In genomic region chr2:119172862-119173576, GRCm38 (mm10) we compare ENCODE assay signal across 8 mouse cellular contexts. TPM values are rescaled to one million over a fixed set of nuclear protein-coding genes. Genes with fewer than 3 reads are reported as not detected.
DNase-seq lines count a peak whose midpoint lies in the region; ATAC-seq and TF ChIP-seq lines count a peak whose summit lies in the region.
"Had no signal": no experiment of that assay in that cellular context is flagged by ENCODE, and none has a peak within 500 bp of the region (broad histone marks: within the 10 kb centered on the region; RNA-seq: fewer than 3 reads in every experiment).

No protein-coding gene starts in this region.

- H3K4me3 ChIP-seq in CH12.LX (replicated peaks in 1 of 3; ENCODE audit: low read depth in 2 of 3, low read length in 2 of 3, poor library complexity in 1 of 3) = no peak overlapping the region
- H3K4me3 ChIP-seq in forebrain, embryonic 13.5 days = no peak overlapping the region
- H3K4me3 ChIP-seq in hindbrain, embryonic 11.5 days (ENCODE audit: low read depth, low read length) = no peak overlapping the region
- no peak overlapping the region for H3K4me3 ChIP-seq in limb, embryonic 13.5 days
- no peak overlapping the region for H3K4me3 ChIP-seq in midbrain, embryonic 13.5 days (replicated peaks)
- H3K4me3 ChIP-seq: limb, embryonic 15.5 days had no signal

- no peak for DNase-seq in CH12.LX (ENCODE audit: extremely low read depth)
- peak; percentile 84 to 91 for DNase-seq in adrenal gland, adult (ENCODE audit: inconsistent age in 2 of 2, low spot score in 1 of 2)
- DNase-seq in hindbrain, embryonic 11.5 days (ENCODE audit: low spot score) = peak; percentile 34

- H3K4me1 ChIP-seq in CH12.LX (ENCODE audit: control insufficient read depth in 1 of 2, insufficient read depth in 2 of 2) = peaks cover 37 to 90% of the 10 kb centered on the region in 2 experiments
- H3K4me1 ChIP-seq in forebrain, embryonic 13.5 days = peaks cover 27% of the 10 kb centered on the region
- H3K4me1 ChIP-seq in hindbrain, embryonic 11.5 days (replicated peaks; ENCODE audit: control insufficient read depth, insufficient read depth, low read length) = peaks cover 6% of the 10 kb centered on the region
- peaks cover 21% of the 10 kb centered on the region for H3K4me1 ChIP-seq in limb, embryonic 13.5 days
- peaks cover 30% of the 10 kb centered on the region for H3K4me1 ChIP-seq in midbrain, embryonic 13.5 days (replicated peaks)

- TF ChIP-seq CTCF in CH12.LX (conservative IDR thresholded peaks at IDR 0.05 in 1 of 2, IDR thresholded peaks at IDR 0.05 in 1 of 2; ENCODE audit: low read depth in 2 of 2, low read length in 2 of 2) = no peak

- H3K36me3 ChIP-seq in CH12.LX (replicated peaks in 1 of 2; ENCODE audit: control insufficient read depth in 1 of 2, insufficient read depth in 1 of 2, low read length in 1 of 2) = peaks cover 2 to 11% of the 10 kb centered on the region in 2 experiments
- peaks cover 2% of the 10 kb centered on the region for H3K36me3 ChIP-seq in forebrain, embryonic 13.5 days (ENCODE audit: poor library complexity, severe bottlenecking)
- H3K36me3 ChIP-seq in hindbrain, embryonic 11.5 days (ENCODE audit: control insufficient read depth, insufficient read depth, low read length) = no peaks in the 10 kb centered on the region
- peaks cover 27% of the 10 kb centered on the region for H3K36me3 ChIP-seq in limb, embryonic 13.5 days
- peaks cover 30% of the 10 kb centered on the region for H3K36me3 ChIP-seq in midbrain, embryonic 13.5 days

- peak; percentile 48; the same call in 1 of the 2 replicates for ATAC-seq in forebrain, embryonic 13.5 days
- ATAC-seq in hindbrain, embryonic 11.5 days (ENCODE audit: low FRiP score) = 0 out of 2 replicates have a peak, but pooled peaks have one; percentile 38
- no peak for ATAC-seq in limb, embryonic 13.5 days (ENCODE audit: low FRiP score, low read depth)
- peak; percentile 46 for ATAC-seq in midbrain, embryonic 13.5 days
- ATAC-seq in inflammation-experienced regulatory T-cells, adult 6 months = no peak

- no peaks in the 10 kb centered on the region; the same call in 1 of the 2 replicates for H3K79me2 ChIP-seq in CH12.LX (replicated peaks; ENCODE audit: control insufficient read depth, extremely low read depth, insufficient read depth, poor library complexity, severe bottlenecking)

- H3K4me2 ChIP-seq in CH12.LX (ENCODE audit: insufficient read depth, low read depth, poor library complexity, severe bottlenecking) = peak overlapping the region; percentile 85
- peak overlapping the region; percentile 1; the same call in 1 of the 2 replicates for H3K4me2 ChIP-seq in forebrain, embryonic 13.5 days
- H3K4me2 ChIP-seq in hindbrain, embryonic 11.5 days (replicated peaks; ENCODE audit: low read depth, low read length) = no peak overlapping the region
- H3K4me2 ChIP-seq in limb, embryonic 13.5 days (replicated peaks) = peak overlapping the region; percentile 25
- H3K4me2 ChIP-seq in midbrain, embryonic 13.5 days (replicated peaks) = peak overlapping the region; percentile 25
- H3K4me2 ChIP-seq: limb, embryonic 15.5 days had no signal

- no peak overlapping the region for H3K27ac ChIP-seq in CH12.LX (ENCODE audit: insufficient read depth, low read depth)
- no peak overlapping the region for H3K27ac ChIP-seq in forebrain, embryonic 13.5 days
- peak overlapping the region; percentile 39; the same call in 1 of the 2 replicates for H3K27ac ChIP-seq in hindbrain, embryonic 11.5 days (ENCODE audit: low read depth, low read length)
- H3K27ac ChIP-seq in limb, embryonic 13.5 days = no peak overlapping the region; the same call in 1 of the 2 replicates
- H3K27ac ChIP-seq in midbrain, embryonic 13.5 days = peak overlapping the region; percentile 67
- H3K27ac ChIP-seq: limb, embryonic 15.5 days had no signal

- TF ChIP-seq POLR2A in CH12.LX (IDR thresholded peaks at IDR 0.05; ENCODE audit: low read depth, low read length) = no peak

- in situ Hi-C loops in CH12.LX (cut with MboI; ENCODE audit: low pct_ligation_motif_present, low pct_unique_long_range_greater_than_20kb, low sequenced_read_pairs) = no loop called here

- peaks cover 2% of the 10 kb centered on the region for H3K9me3 ChIP-seq in CH12.LX (replicated peaks; ENCODE audit: low read length)
- no peaks in the 10 kb centered on the region for H3K9me3 ChIP-seq in forebrain, embryonic 13.5 days (replicated peaks)
- H3K9me3 ChIP-seq in hindbrain, embryonic 11.5 days (ENCODE audit: control insufficient read depth, low read length) = no peaks in the 10 kb centered on the region
- no peaks in the 10 kb centered on the region for H3K9me3 ChIP-seq in limb, embryonic 13.5 days
- H3K9me3 ChIP-seq in midbrain, embryonic 13.5 days = no peaks in the 10 kb centered on the region
- H3K9me3 ChIP-seq: limb, embryonic 15.5 days had no signal

- H3K27me3 ChIP-seq in CH12.LX (replicated peaks) = no peaks in the 10 kb centered on the region
- peaks cover 14% of the 10 kb centered on the region for H3K27me3 ChIP-seq in forebrain, embryonic 13.5 days
- H3K27me3 ChIP-seq in hindbrain, embryonic 11.5 days (ENCODE audit: control insufficient read depth, insufficient read depth, low read length) = peaks cover 3% of the 10 kb centered on the region
- H3K27me3 ChIP-seq in limb, embryonic 13.5 days = peaks cover 7% of the 10 kb centered on the region; the same call in 1 of the 2 replicates
- peaks cover 9% of the 10 kb centered on the region for H3K27me3 ChIP-seq in midbrain, embryonic 13.5 days

- TF ChIP-seq RAD21 in CH12.LX (IDR thresholded peaks at IDR 0.05; ENCODE audit: low read depth, low read length) = no peak

- TF ChIP-seq EP300 in CH12.LX (IDR thresholded peaks at IDR 0.05; ENCODE audit: low read length) = no peak

- WGBS in forebrain, embryonic 13.5 days = 26% methylated on average over 13 of the region's 13 CpGs
- WGBS in hindbrain, embryonic 11.5 days = 33% methylated on average over 13 of the region's 13 CpGs
- WGBS in limb, embryonic 13.5 days = 13% methylated on average over 13 of the region's 13 CpGs
- WGBS in midbrain, embryonic 13.5 days = 25% methylated on average over 13 of the region's 13 CpGs

- H3K9ac ChIP-seq in CH12.LX (ENCODE audit: insufficient read depth, low read depth) = no peak overlapping the region
- peak overlapping the region; percentile 9 for H3K9ac ChIP-seq in forebrain, embryonic 13.5 days
- peak overlapping the region; percentile 23; the same call in 1 of the 2 replicates for H3K9ac ChIP-seq in hindbrain, embryonic 11.5 days (ENCODE audit: low read depth, low read length)
- no peak overlapping the region; the same call in 1 of the 2 replicates for H3K9ac ChIP-seq in limb, embryonic 13.5 days
- H3K9ac ChIP-seq in midbrain, embryonic 13.5 days (replicated peaks) = peak overlapping the region; percentile 48
- H3K9ac ChIP-seq: limb, embryonic 15.5 days had no signal

- dilution Hi-C loops in CH12.LX (cut with MboI; ENCODE audit: extremely low pct_ligation_motif_present, extremely low pct_unique_long_range_greater_than_20kb, low sequenced_read_pairs) = no loop called here

RNA-seq across cellular contexts. Expression of gene Gm14137, which starts 1.3 kb away (rescaled TPM):
- total RNA-seq in CH12.LX (2012; rRNA removed) = 4.7 and 9.2 TPM in 2 replicates
- total RNA-seq in CH12.LX (2014; rRNA removed) = 2.3 and 2.6 TPM in 2 replicates
- polyA plus RNA-seq in CH12.LX (2012; ENCODE audit: insufficient read length, low read depth) = 3.3 and 3.4 TPM in 2 replicates
- polyA plus RNA-seq in forebrain, embryonic 13.5 days (2015; fragmentation: Nextera tagmentation; extraction: Ambion mirVana) = 0.88 and 0.93 TPM in 2 replicates
- polyA plus RNA-seq in hindbrain, embryonic 11.5 days (2014; fragmentation: Nextera tagmentation; extraction: Ambion mirVana) = 0.32 and 0.33 TPM in 2 replicates
- 0.47 and 0.75 TPM in 2 replicates for polyA plus RNA-seq in limb, embryonic 13.5 days (2015; fragmentation: Nextera tagmentation; extraction: Ambion mirVana)
- polyA plus RNA-seq in midbrain, embryonic 13.5 days (2015; fragmentation: Nextera tagmentation; extraction: Ambion mirVana) = 1.1 and 1.2 TPM in 2 replicates
- under 1 TPM; 0.23 to 0.95 (median 0.47) TPM for polyA plus RNA-seq in inflammation-experienced regulatory T-cells, adult 6 months (2017; shearing (Covaris generic))

RNA-seq across cellular contexts. Expression of gene Gchfr, which starts 5.4 kb away (rescaled TPM):
- total RNA-seq in CH12.LX (2012; rRNA removed) (9.5 and 18.2 TPM in 2 replicates), CH12.LX (2014; rRNA removed) (0.93 and 1.8 TPM in 2 replicates)
- polyA plus RNA-seq in CH12.LX (2012; ENCODE audit: insufficient read length, low read depth) = 1.1 and 2.7 TPM in 2 replicates
- polyA plus RNA-seq in forebrain, embryonic 13.5 days (2015; fragmentation: Nextera tagmentation; extraction: Ambion mirVana) = 1.7 and 2.5 TPM in 2 replicates
- 4.9 and 5.4 TPM in 2 replicates for polyA plus RNA-seq in hindbrain, embryonic 11.5 days (2014; fragmentation: Nextera tagmentation; extraction: Ambion mirVana)
- 5.8 and 6.5 TPM in 2 replicates for polyA plus RNA-seq in limb, embryonic 13.5 days (2015; fragmentation: Nextera tagmentation; extraction: Ambion mirVana)
- polyA plus RNA-seq in midbrain, embryonic 13.5 days (2015; fragmentation: Nextera tagmentation; extraction: Ambion mirVana) = 4.4 and 15.5 TPM in 2 replicates
- polyA plus RNA-seq in inflammation-experienced regulatory T-cells, adult 6 months (2017; shearing (Covaris generic)) = under 1 TPM in 1 of 3 experiments, not detected in 2; 0.58 TPM

RNA-seq across cellular contexts. Expression of gene Rmdn3, which starts 16.2 kb away (rescaled TPM):
- total RNA-seq in CH12.LX (2012; rRNA removed) = 49.9 and 52.0 TPM in 2 replicates
- total RNA-seq in CH12.LX (2014; rRNA removed) = 59.1 and 61.2 TPM in 2 replicates
- 41.8 and 48.1 TPM in 2 replicates for polyA plus RNA-seq in CH12.LX (2012; ENCODE audit: insufficient read length, low read depth)
- polyA plus RNA-seq in forebrain, embryonic 13.5 days (2015; fragmentation: Nextera tagmentation; extraction: Ambion mirVana) = 44.7 and 49.6 TPM in 2 replicates
- 43.6 and 45.7 TPM in 2 replicates for polyA plus RNA-seq in hindbrain, embryonic 11.5 days (2014; fragmentation: Nextera tagmentation; extraction: Ambion mirVana)
- 41.4 and 44.4 TPM in 2 replicates for polyA plus RNA-seq in limb, embryonic 13.5 days (2015; fragmentation: Nextera tagmentation; extraction: Ambion mirVana)
- polyA plus RNA-seq in midbrain, embryonic 13.5 days (2015; fragmentation: Nextera tagmentation; extraction: Ambion mirVana) = 41.0 and 44.3 TPM in 2 replicates
- 10 to 100 TPM; 13.0 to 15.6 (median 14.5) TPM for polyA plus RNA-seq in inflammation-experienced regulatory T-cells, adult 6 months (2017; shearing (Covaris generic))

RNA-seq across cellular contexts. Expression of gene Zfyve19, which starts 35.4 kb away (rescaled TPM):
- 38.2 and 38.7 TPM in 2 replicates for total RNA-seq in CH12.LX (2012; rRNA removed)
- total RNA-seq in CH12.LX (2014; rRNA removed) = 25.6 and 28.0 TPM in 2 replicates
- polyA plus RNA-seq in CH12.LX (2012; ENCODE audit: insufficient read length, low read depth) = 39.9 and 45.2 TPM in 2 replicates
- 49.3 and 53.9 TPM in 2 replicates for polyA plus RNA-seq in forebrain, embryonic 13.5 days (2015; fragmentation: Nextera tagmentation; extraction: Ambion mirVana)
- polyA plus RNA-seq in hindbrain, embryonic 11.5 days (2014; fragmentation: Nextera tagmentation; extraction: Ambion mirVana) = 42.9 and 46.2 TPM in 2 replicates
- 58.3 and 61.1 TPM in 2 replicates for polyA plus RNA-seq in limb, embryonic 13.5 days (2015; fragmentation: Nextera tagmentation; extraction: Ambion mirVana)
- polyA plus RNA-seq in midbrain, embryonic 13.5 days (2015; fragmentation: Nextera tagmentation; extraction: Ambion mirVana) = 56.7 and 59.1 TPM in 2 replicates
- polyA plus RNA-seq in inflammation-experienced regulatory T-cells, adult 6 months (2017; shearing (Covaris generic)) = 10 to 100 TPM; 50.7 to 65.5 (median 50.7) TPM

RNA-seq across cellular contexts. Expression of gene Dnajc17, which starts 35.6 kb away (rescaled TPM):
- total RNA-seq in CH12.LX (2012; rRNA removed) (15.3 and 18.2 TPM in 2 replicates), CH12.LX (2014; rRNA removed) (19.6 and 19.8 TPM in 2 replicates)
- 22.9 and 26.3 TPM in 2 replicates for polyA plus RNA-seq in CH12.LX (2012; ENCODE audit: insufficient read length, low read depth)
- 25.0 and 25.2 TPM in 2 replicates for polyA plus RNA-seq in forebrain, embryonic 13.5 days (2015; fragmentation: Nextera tagmentation; extraction: Ambion mirVana)
- 22.0 and 22.2 TPM in 2 replicates for polyA plus RNA-seq in hindbrain, embryonic 11.5 days (2014; fragmentation: Nextera tagmentation; extraction: Ambion mirVana)
- polyA plus RNA-seq in limb, embryonic 13.5 days (2015; fragmentation: Nextera tagmentation; extraction: Ambion mirVana) = 23.1 and 25.4 TPM in 2 replicates
- polyA plus RNA-seq in midbrain, embryonic 13.5 days (2015; fragmentation: Nextera tagmentation; extraction: Ambion mirVana) = 24.0 and 24.3 TPM in 2 replicates
- polyA plus RNA-seq in inflammation-experienced regulatory T-cells, adult 6 months (2017; shearing (Covaris generic)) = 10 to 100 TPM; 16.0 to 22.4 (median 17.1) TPM

Comparison
In these comparisons a context has a peak if more than half of its experiments do, and no peak if none do; other contexts are left out.
1. H3K27ac ChIP-seq: peak in hindbrain, embryonic 11.5 days (single experiment) and midbrain, embryonic 13.5 days (single experiment); none in CH12.LX (single experiment), forebrain, embryonic 13.5 days (single experiment) and limb, embryonic 13.5 days (single experiment).
2. H3K9ac ChIP-seq: peak in forebrain, embryonic 13.5 days (single experiment), hindbrain, embryonic 11.5 days (single experiment) and midbrain, embryonic 13.5 days (single experiment); none in CH12.LX (single experiment) and limb, embryonic 13.5 days (single experiment).
3. ATAC-seq: peak in forebrain, embryonic 13.5 days (single experiment), hindbrain, embryonic 11.5 days (single experiment) and midbrain, embryonic 13.5 days (single experiment); none in limb, embryonic 13.5 days (single experiment) and inflammation-experienced regulatory T-cells, adult 6 months (single experiment).